15 mouse cellular contexts compared by ENCODE assay signal in genomic region chr3:53376864-53377447, GRCm38 (mm10).
DNase-seq lines count a peak whose midpoint lies in the region; ATAC-seq and TF ChIP-seq lines count a peak whose summit lies in the region.
"Had no signal": no experiment of that assay in that cellular context is flagged by ENCODE, and none has a peak within 500 bp of the region (broad histone marks: within the 10 kb centered on the region; RNA-seq: fewer than 3 reads in every experiment).

No protein-coding gene starts in this region.

- no peak for TF ChIP-seq POLR2A in heart, adult 2 months (IDR thresholded peaks at IDR 0.05; ENCODE audit: insufficient read depth, low read depth, low read length)

- H3K4me2 ChIP-seq in forebrain, embryonic 16.5 days (ENCODE audit: low read length) = no peak overlapping the region
- H3K4me2 ChIP-seq: embryonic facial prominence, embryonic 13.5 days; hindbrain, embryonic 13.5 days; lung, embryonic 14.5 days had no signal

- no peaks in the 10 kb centered on the region for H3K4me1 ChIP-seq in heart, adult 2 months (ENCODE audit: control insufficient read depth, insufficient read depth, low read length)
- H3K4me1 ChIP-seq in forebrain, embryonic 16.5 days (replicated peaks; ENCODE audit: control insufficient read depth, insufficient read depth, low read length) = peaks cover 22% of the 10 kb centered on the region
- H3K4me1 ChIP-seq: embryonic facial prominence, embryonic 13.5 days had no signal

- H3K4me3 ChIP-seq in heart, adult 2 months = no peak overlapping the region
- H3K4me3 ChIP-seq in forebrain, embryonic 16.5 days (replicated peaks; ENCODE audit: low read length) = no peak overlapping the region
- H3K4me3 ChIP-seq: embryonic facial prominence, embryonic 13.5 days; hindbrain, embryonic 13.5 days had no signal

- no peaks in the 10 kb centered on the region for H3K36me3 ChIP-seq in heart, adult 2 months (ENCODE audit: control insufficient read depth, insufficient read depth, low read length)
- H3K36me3 ChIP-seq in forebrain, embryonic 16.5 days (ENCODE audit: control insufficient read depth, insufficient read depth) = no peaks in the 10 kb centered on the region
- H3K36me3 ChIP-seq: embryonic facial prominence, embryonic 13.5 days; hindbrain, embryonic 13.5 days had no signal

- ATAC-seq in forebrain, embryonic 16.5 days = peak; percentile 72

- no peak overlapping the region for H3K27ac ChIP-seq in heart, adult 2 months
- 0 out of 2 replicates have a peak overlapping the region, but pooled peaks have one; percentile 16 for H3K27ac ChIP-seq in forebrain, embryonic 16.5 days (ENCODE audit: low read length)
- H3K27ac ChIP-seq: embryonic facial prominence, embryonic 13.5 days; hindbrain, embryonic 13.5 days had no signal

- H3K27me3 ChIP-seq in heart, adult 2 months (ENCODE audit: control insufficient read depth, insufficient read depth, low read length) = no peaks in the 10 kb centered on the region
- no peaks in the 10 kb centered on the region for H3K27me3 ChIP-seq in forebrain, embryonic 16.5 days (replicated peaks; ENCODE audit: control insufficient read depth, insufficient read depth, low read length)
- H3K27me3 ChIP-seq: CH12.LX; hindbrain, embryonic 13.5 days had no signal

- TF ChIP-seq EP300 in heart, adult 2 months (IDR thresholded peaks at IDR 0.05; ENCODE audit: insufficient read depth, low read depth, low read length) = no peak

- WGBS in heart, adult 2 months = 69% methylated on average over 3 of the region's 3 CpGs
- WGBS in forebrain, embryonic 16.5 days = 51% methylated on average over 2 of the region's 3 CpGs

- no peaks in the 10 kb centered on the region for H3K9me3 ChIP-seq in forebrain, embryonic 16.5 days (ENCODE audit: control insufficient read depth, low read length)
- H3K9me3 ChIP-seq: embryonic facial prominence, embryonic 13.5 days; hindbrain, embryonic 13.5 days had no signal

- no peak for TF ChIP-seq CTCF in heart, adult 2 months (IDR thresholded peaks at IDR 0.05)

- H3K9ac ChIP-seq in heart, adult 2 months (ENCODE audit: low read depth, low read length) = no peak overlapping the region
- no peak overlapping the region for H3K9ac ChIP-seq in forebrain, embryonic 16.5 days (replicated peaks; ENCODE audit: low read depth, low read length)
- H3K9ac ChIP-seq: embryonic facial prominence, embryonic 13.5 days; hindbrain, embryonic 13.5 days; lung, embryonic 14.5 days had no signal

- intact Hi-C loops in heart, adult 2 months (cut with DNase I) = no loop called here

- H3K79me2 ChIP-seq in heart, adult 2 months (replicated peaks; ENCODE audit: control insufficient read depth, insufficient read depth, low read length) = no peaks in the 10 kb centered on the region

- peak; percentile 29 for DNase-seq in heart, adult 11 months
- DNase-seq in heart, adult 2 months = no peak
- DNase-seq in layer of hippocampus, postnatal 14 days (ENCODE audit: low spot score in 2 of 2) = peak; percentile 48 to 81
- peak; percentile 43 to 69 for DNase-seq in right cerebral cortex, adult 2 months (ENCODE audit: low spot score in 2 of 2)
- no peak for DNase-seq in kidney, adult 18-20 months
- DNase-seq in heart, adult 18-20 months = no peak
- no peak for DNase-seq in urinary bladder, postnatal 36 days (ENCODE audit: low spot score in 2 of 2)
- DNase-seq: cerebellum, adult 18-20 months; gastrocnemius, postnatal 25 days; kidney, postnatal 10 days; lung, embryonic 14.5 days had no signal

Comparison
In these comparisons a context has a peak if more than half of its experiments do, and no peak if none do; other contexts are left out.
1. DNase-seq: peak in heart, adult 11 months (single experiment), layer of hippocampus, postnatal 14 days (2 of 2) and right cerebral cortex, adult 2 months (2 of 2); none in heart, adult 2 months (0 of 2), kidney, adult 18-20 months (single experiment), heart, adult 18-20 months (0 of 2) and urinary bladder, postnatal 36 days (0 of 2).